Mouse (Mus musculus) lung, postnatal 0 days (tissue): ENCODE results near the gene Inka1.

ENCODE experiments used
- CTCF ChIP-seq: IDR thresholded peaks from 2 replicates; pipeline ENCODE4 v1.5.1; 2016; ENCODE audit warnings: antibody characterized with exemption, mild to moderate bottlenecking
- EP300 ChIP-seq: IDR thresholded peaks from 2 replicates; pipeline ENCODE4 v1.6.1; 2016; ENCODE audit warnings: antibody characterized with exemption, mild to moderate bottlenecking, control low read depth

DNA sequence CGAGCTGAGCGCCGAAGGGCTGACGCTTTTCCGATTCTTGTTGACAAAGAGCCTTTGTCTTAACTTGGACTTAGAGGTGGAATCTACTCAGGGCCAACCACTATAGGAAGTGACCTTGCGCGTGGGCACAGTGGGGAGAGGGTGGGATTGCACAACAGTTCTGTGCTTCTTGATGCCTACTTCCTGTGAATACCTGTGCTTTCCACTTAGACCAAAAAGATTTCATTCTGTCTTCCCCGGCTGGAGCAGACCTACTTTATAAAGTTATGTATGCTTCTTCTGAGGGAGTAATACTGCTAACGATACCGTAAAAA lies 35.8 kb downstream of the Inka1 start, which contains the start of gene Traip:
- no peak for TF ChIP-seq EP300
- no peak for TF ChIP-seq CTCF
